Mouse (Mus musculus): ENCODE measurements around the gene Cebpb.

The Cebpb gene

GRCm38 (mm10) chr2:167725879-167726278 is 37.2 kb downstream of the Cebpb start:
- DNase-seq: no peak

GRCm38 (mm10) chr2:167727161-167727560 is 38.4 kb downstream of the Cebpb start:
- DNase-seq: no peak

- no peak for DNase-seq
These were observed 41.3 kb downstream of the Cebpb start for GRCm38 (mm10) chr2:167730036-167730435.

- no peak for DNase-seq
These were observed 42.4 kb downstream of the Cebpb start for GRCm38 (mm10) chr2:167731149-167731548.

- no peak for DNase-seq
These were observed 46.1 kb downstream of the Cebpb start for GRCm38 (mm10) chr2:167734861-167735260.

- no peak for DNase-seq
These were observed 50.3 kb downstream of the Cebpb start for GRCm38 (mm10) chr2:167739030-167739429.
